Mouse (Mus musculus) liver, embryonic 14.5 days (tissue): ENCODE data around the gene Tas1r3. TPM values are rescaled to one million over a fixed set of nuclear protein-coding genes. Genes with fewer than 3 reads are reported as not detected.

Source experiments
- ATAC-seq: fragments of 200-750 bp; cut with Nextera tagmentation; 2 replicates; pipeline ENCODE4 v1.8.0; 2017; ENCODE audit warnings: moderate number of reproducible peaks, mild to moderate bottlenecking, moderate library complexity; ENCODE audit not compliant: insufficient read depth
- DNase-seq, 3 experiments: peaks; one replicate each; pipeline ENCODE4 v3.0.0-alpha.2; 2012 to 2013; ENCODE audit warnings: low read depth in 3 of 3, low spot score in 3 of 3
- H3K27ac ChIP-seq: fragments of 300-500 bp; sonication (generic); 2 replicates; pipeline ENCODE4 v1.5.1; 2014; ENCODE audit warnings: moderate library complexity, mild to moderate bottlenecking, control low read depth, inconsistent platforms
- H3K27me3 ChIP-seq: fragments of 300-500 bp; sonication (generic); 2 replicates; pipeline ENCODE4 v1.6.1; 2014; ENCODE audit warnings: mild to moderate bottlenecking, low read length, moderate library complexity; ENCODE audit not compliant: control insufficient read depth, insufficient read depth
- H3K36me3 ChIP-seq: fragments of 300-500 bp; sonication (generic); replicated peaks from 2 replicates; pipeline ENCODE4 v1.6.1; 2014; ENCODE audit warnings: low read depth; ENCODE audit not compliant: control insufficient read depth, insufficient read depth
- H3K4me1 ChIP-seq, 2 experiments: fragments of 200-500 bp in 1 of 2; fragments of 300-500 bp in 1 of 2; sonication (generic) in 1 of 2; replicated peaks; 2 replicates each; pipeline ENCODE4 v1.6.1; 2012 to 2014; ENCODE audit warnings: antibody characterized with exemption in 1 of 2, inconsistent platforms in 1 of 2, low read length in 1 of 2; ENCODE audit not compliant: control insufficient read depth in 2 of 2, insufficient read depth in 2 of 2
- H3K4me2 ChIP-seq: fragments of 300-500 bp; sonication (generic); 2 replicates; pipeline ENCODE4 v1.6.1; 2014; ENCODE audit warnings: low read depth, mild to moderate bottlenecking, control low read depth, moderate library complexity
- H3K4me3 ChIP-seq, 2 experiments: fragments of 200-500 bp in 1 of 2; fragments of 300-500 bp in 1 of 2; sonication (generic) in 1 of 2; 2 replicates each; pipeline ENCODE4 v1.5.1; 2012 to 2014; ENCODE audit warnings: low read depth in 2 of 2, low read length in 2 of 2, mild to moderate bottlenecking in 2 of 2, control low read depth in 1 of 2, inconsistent platforms in 1 of 2, moderate library complexity in 1 of 2; ENCODE audit not compliant: insufficient read depth in 1 of 2
- H3K9ac ChIP-seq: fragments of 300-500 bp; sonication (generic); replicated peaks from 2 replicates; pipeline ENCODE4 v1.6.1; 2014; ENCODE audit warnings: mild to moderate bottlenecking, control low read depth, moderate library complexity
- H3K9me3 ChIP-seq: fragments of 300-500 bp; sonication (generic); 2 replicates; pipeline ENCODE4 v1.6.1; 2016; ENCODE audit warnings: low read length, mixed read lengths; ENCODE audit not compliant: control insufficient read depth
- CTCF ChIP-seq: IDR thresholded peaks from 2 replicates; pipeline ENCODE4 v1.5.1; 2016; ENCODE audit warnings: antibody characterized with exemption, low read depth, control low read depth
- EP300 ChIP-seq: IDR thresholded peaks from 2 replicates; pipeline ENCODE4 v1.6.1; 2016; ENCODE audit warnings: antibody characterized with exemption, low read depth
- WGBS: fragments of 180-500 bp; shearing (Covaris S2); extraction: QIAGEN DNeasy Blood & Tissue Kit; methylation state at CpG from one replicate; pipeline ENCODE4 v1.1.7; 2014; ENCODE audit not compliant: insufficient replicate concordance; 5-methylcytosine and 5-hydroxymethylcytosine counted together
- polyA plus RNA-seq, 2 experiments: library from polyadenylated mRNA; depleted of rRNA in 1 of 2; stranded (reverse) in 1 of 2; unstranded in 1 of 2; fragments of >200 nt; fragmentation: Nextera tagmentation in 1 of 2; extraction: Ambion mirVana in 1 of 2; gene quantifications; 2 replicates each; pipeline versions ENCODE4 v1.2.1 to v1.2.3; 2012 to 2014

Tas1r3 gene
- polyA plus RNA-seq, 2 experiments: 0.04 to 0.08 TPM

DNA sequence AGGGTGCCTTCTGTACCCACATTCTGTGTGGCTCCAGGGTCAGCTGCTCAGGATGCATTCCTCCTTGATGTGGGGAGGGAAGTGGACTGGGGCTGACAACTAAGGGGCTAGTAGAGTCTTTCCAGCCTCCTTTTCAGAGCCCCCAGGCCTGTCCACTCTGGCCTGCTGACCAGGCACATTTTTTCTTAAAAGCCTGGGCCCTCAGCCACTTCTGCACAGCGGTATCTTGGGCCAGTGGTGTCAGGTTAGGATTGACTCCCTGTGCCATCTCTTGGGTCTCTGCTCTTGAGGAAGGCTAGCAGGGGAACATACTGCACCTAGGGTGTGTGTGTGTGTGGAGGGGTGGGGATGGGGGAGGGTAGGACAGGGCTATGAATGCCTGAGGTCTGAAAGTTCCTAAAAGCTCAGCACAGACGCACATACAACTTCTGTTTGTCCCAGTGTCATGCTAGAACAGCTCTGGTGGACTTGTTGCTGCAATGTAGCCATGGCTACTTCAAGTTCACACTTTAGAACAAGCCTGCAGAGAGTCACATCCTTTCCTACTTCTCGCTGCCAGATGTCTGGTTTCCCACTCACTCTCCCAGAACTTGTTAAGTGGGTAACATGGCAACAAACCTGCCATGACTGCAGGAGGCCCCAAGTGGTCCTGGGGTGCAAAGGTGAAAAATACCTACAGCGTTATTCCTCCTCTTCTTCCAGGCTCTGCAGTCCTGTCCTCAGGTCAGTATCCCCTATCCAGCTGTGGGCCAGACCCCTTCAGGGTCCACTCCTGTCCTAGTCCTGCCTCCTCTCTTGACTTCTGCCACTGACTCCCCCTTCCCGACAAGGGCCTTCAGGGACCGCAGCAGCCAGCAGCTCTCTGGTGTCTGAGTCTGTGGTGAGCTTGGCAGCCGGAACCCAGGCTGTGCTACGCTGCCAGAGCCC, 22.8 kb downstream of the Tas1r3 start:
- Histone ChIP-seq H3K27ac (no peak overlapping the region), H3K4me3 (peak overlapping the region; percentile 57 to 60), H3K4me2 (peak overlapping the region; percentile 84), H3K9ac (peak overlapping the region; percentile 54), H3K9me3 (no peaks in the 10 kb centered on the region), H3K36me3 (no peaks in the 10 kb centered on the region), H3K4me1 (peaks cover 3 to 10% of the 10 kb centered on the region in 2 experiments; a peak in 3 of 4 replicates), H3K27me3 (peaks cover 6% of the 10 kb centered on the region)
- DNase-seq (no peak), ATAC-seq (no peak)
- no peak for TF ChIP-seq EP300
- WGBS: 20% methylated on average over 8 of the region's 8 CpGs

DNA sequence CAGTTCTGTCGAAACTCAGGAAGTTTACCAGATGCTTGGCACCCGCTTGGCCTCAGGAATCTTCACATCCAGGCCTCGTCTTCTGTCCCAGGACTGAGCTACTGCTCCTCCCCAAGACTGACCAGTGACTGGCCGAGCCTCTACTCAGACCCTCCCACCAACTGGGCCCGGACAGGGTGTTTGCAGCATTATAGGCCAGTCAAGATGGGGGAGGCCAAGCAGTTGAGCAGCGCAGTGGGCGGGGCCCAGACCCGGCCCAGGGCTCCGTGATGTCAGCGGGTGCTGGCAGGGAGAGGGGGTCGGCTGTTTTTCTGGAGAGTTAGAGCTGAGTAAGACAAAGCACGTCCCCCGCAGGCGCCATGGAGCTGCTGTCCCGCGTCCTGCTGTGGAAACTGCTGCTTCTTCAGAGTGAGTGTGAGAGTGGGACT, 23.7 kb downstream of the Tas1r3 start, which contains the start of gene Mxra8:
Gene Mxra8 (plus strand): TSS at position 198 of the 428 bp plus-strand sequence.
- H3K4me1 ChIP-seq: peaks cover 3 to 10% of the 10 kb centered on the region in 2 experiments; a peak in 3 of 4 replicates
- DNase-seq (no peak), ATAC-seq (peak; percentile 22)
- TF ChIP-seq EP300: no peak
- TF ChIP-seq CTCF: no peak
- peak within 1 kb of the TSS; percentile 54; the same call in 1 of the 2 replicates for H3K9ac ChIP-seq
- H3K27me3 ChIP-seq: peaks cover 6% of the 10 kb centered on the region
- H3K4me3 ChIP-seq: peak within 1 kb of the TSS; percentile 57 to 60
- H3K9me3 ChIP-seq: no peaks in the 10 kb centered on the region
- 22% methylated on average over 16 of the region's 16 CpGs for WGBS
- H3K36me3 ChIP-seq: no peaks in the 10 kb centered on the region
- H3K4me2 ChIP-seq: peak within 1 kb of the TSS; percentile 84
- no peak within 1 kb of the TSS for H3K27ac ChIP-seq

GRCm38 (mm10) chr4:155838187-155839153, 24.7 kb downstream of the Tas1r3 start:
- ATAC-seq: no peak
- H3K4me1 ChIP-seq: peaks cover 5 to 10% of the 10 kb centered on the region in 2 experiments
- peaks cover 6% of the 10 kb centered on the region for H3K27me3 ChIP-seq
- H3K9me3 ChIP-seq: no peaks in the 10 kb centered on the region
- no peak overlapping the region for H3K9ac ChIP-seq
- TF ChIP-seq CTCF (no peak), EP300 (no peak)
- H3K36me3 ChIP-seq: no peaks in the 10 kb centered on the region
- WGBS: 45% methylated on average over 8 of the region's 8 CpGs
- no peak for DNase-seq
- H3K27ac ChIP-seq: no peak overlapping the region
- no peak overlapping the region for H3K4me2 ChIP-seq
- no peak overlapping the region for H3K4me3 ChIP-seq

- TF ChIP-seq CTCF (no peak), EP300 (no peak)
- ATAC-seq (no peak), DNase-seq (no peak)
- Histone ChIP-seq H3K9me3 (no peaks in the 10 kb centered on the region), H3K4me3 (no peak overlapping the region), H3K36me3 (peaks cover 5% of the 10 kb centered on the region; the same call in 1 of the 2 replicates), H3K27me3 (peaks cover 2% of the 10 kb centered on the region), H3K4me1 (peaks cover 6 to 13% of the 10 kb centered on the region in 2 experiments), H3K27ac (no peak overlapping the region), H3K4me2 (no peak overlapping the region), H3K9ac (no peak overlapping the region)
- 23% methylated on average over 11 of the region's 11 CpGs for WGBS
Measured at GRCm38 (mm10) chr4:155837404-155838010, 25.7 kb downstream of the Tas1r3 start.
